Mouse (Mus musculus) kidney, postnatal 36 days (tissue): ENCODE data around the gene Gramd1a.

Experiments used
- DNase-seq, 2 experiments: peaks; one replicate each; pipeline ENCODE4 v3.0.0; 2021 to 2022; ENCODE audit warnings: mixed read lengths in 2 of 2

Gramd1a gene

DNA sequence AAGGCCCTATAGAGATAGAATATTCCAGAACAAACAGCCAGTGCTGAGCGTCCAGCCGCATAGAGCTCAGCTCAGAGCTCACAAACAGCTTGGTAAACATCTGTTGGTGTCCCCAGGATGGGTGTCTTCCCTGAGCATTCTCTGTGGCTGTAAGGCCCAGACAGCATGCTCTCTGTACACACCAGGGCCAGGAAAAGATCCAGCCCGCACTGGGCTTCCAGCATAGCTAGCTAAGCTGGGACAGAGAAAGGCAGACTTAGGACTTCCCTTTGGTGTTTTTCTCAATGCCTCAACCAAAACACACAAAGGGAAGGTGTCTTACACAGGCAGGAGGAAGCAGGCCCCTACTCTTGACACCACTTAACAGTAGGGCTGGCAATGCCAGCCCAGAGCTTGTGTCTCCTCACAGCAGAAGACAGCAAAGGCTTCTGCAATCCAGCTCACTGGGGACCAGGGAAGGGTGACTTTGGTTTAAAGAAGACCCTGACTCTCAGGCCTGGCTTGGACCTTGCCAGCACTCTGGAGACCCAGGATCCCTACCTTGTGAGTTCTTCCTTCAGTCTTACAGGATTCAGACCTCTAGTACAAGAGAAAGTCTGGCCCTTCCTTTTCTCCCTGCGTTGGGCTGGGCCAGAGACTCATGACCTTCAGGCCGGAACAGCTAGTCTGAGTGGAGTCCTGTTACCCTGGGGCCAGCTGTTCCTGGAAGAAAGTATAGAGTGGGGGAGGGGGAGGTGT lies at the start of gene Gramd1a:
TSS of gene Gramd1a (minus strand) at position 601 of the 738 bp plus-strand sequence.
- peak; percentile 56 to 74 for DNase-seq

DNA sequence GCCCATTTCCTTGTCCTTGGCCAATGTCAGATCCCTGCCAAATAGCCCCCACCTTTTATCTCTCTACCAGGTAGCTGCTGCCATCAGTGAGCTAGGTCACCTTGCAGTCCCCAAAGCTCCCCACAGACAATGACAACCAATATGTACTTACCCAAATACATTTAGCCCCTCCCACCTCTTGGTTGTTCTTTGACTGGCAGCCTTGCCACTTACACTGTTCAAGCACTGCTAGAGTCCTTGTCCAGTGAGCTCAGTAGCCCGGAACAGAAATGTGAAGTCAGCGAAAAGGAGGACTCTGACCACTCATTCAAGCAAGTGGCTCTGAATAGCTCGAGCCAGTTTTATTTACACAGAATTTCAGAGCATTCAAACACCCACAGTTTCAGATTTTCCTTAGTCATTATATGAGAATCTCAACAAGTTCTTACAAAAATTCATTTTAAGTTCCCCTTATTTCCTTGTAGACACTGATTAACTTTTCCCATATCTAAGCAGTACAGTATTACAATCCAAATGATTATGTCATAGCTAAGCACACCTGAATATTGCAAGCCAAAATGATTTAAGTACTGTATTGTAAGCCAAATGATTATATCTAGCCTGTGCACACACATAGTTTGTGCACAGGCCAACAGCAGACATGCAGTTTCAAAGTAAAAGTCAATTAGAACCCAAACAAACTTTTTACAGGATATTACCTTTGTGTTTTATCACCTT lies 40.1 kb upstream of the Gramd1a start:
- DNase-seq: peak; percentile 63 to 83

DNA sequence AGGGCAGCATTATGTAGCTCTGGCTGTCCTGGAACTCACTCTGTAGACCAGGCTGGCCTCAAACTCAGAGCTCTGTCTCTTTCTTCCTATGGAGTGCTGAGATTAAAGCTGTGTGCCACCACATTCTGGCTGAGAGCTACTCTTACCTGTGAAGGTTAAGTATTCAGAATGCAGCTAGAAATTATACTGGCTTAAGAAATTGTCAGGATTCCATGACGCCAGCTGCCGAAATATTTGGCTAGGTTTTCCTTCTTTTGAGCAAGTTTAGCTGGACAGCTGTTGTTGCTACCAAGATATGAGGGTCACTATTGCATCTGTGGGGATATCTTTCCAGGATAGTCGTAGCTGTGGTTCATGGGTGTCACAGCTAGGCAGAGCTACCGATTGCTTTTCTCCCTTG lies 29.0 kb upstream of the Gramd1a start:
- no peak for DNase-seq

DNA sequence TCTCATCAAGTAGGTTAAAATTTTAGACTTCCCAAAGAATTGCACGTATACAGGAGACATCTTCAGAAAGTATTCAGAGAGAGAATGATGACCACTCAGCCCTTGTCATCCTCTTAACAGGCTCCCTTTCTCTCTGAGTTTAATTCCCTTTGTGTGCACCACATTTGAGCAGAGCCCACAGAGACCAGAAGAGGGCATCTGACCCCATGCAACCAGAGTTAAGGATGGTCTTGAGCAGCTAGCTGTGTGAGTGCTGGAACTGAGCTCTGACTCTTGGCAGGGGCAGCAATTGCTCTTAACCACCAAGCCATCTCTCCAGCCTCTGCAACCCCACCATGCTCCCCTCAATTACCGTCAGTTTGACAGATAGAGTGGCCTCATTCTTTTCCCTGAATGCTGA lies 27.2 kb upstream of the Gramd1a start:
- DNase-seq: peak; percentile 18 to 45

DNA sequence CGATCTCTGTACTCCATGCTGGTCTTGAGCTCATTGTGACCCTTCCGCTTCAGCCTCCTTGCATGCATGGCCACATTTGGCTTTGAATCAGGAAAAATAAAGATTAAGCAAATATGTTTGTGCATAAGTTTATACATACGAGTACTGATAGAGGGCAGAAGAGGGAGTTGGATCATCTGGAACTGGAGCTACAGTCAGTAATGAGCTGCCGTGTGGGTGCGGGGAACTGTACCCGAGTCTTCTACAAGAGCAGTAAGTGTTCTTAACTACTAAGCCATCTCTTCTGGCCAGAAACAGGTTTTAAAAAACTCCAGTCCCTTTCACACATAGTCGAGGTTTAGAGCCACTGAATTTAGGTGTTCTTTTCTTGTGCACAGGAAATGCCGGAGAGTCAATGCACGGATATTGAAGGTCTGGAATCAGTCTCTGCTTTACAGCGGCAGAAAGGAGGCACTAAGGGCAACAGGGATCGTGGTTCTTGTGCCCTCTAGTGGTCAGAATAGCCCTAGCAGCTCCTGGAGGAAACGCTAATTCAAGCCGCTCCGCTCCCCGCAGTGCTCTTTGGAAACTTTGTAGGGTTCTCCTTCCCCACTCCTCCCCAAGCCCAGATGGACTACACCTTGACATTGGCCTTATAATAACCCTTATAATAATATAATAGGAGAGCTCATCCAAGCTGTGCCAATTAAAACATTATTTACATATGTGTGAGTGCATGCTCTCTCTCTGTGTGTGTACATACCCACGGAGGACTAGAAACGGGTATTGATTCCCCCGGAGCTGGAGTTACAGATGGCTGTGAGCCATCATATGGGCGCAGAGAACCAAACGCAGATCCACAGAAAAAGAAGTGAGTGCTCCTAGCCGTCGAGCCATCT lies 21.4 kb upstream of the Gramd1a start:
- peak; percentile 66 to 87 for DNase-seq

DNA sequence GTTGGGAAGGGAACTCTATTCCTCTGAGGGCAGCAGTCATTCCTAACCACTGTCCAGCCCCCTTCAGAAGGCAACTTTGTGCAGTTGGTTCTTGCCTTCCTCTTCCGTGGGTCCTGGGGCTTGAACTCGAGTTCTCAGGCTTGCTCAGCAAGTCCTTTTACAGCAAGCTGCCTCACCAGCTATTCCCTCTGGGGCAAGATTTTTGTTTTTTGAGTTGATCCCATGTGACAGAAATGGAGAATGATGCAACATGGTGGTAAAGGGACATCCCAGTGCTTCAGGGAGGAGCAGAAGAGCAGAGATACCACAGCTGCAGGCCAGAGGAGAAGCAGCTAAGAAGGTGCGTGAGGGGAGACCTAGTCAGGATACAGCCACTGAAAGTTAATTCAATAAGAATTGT lies 19.4 kb upstream of the Gramd1a start:
- no peak for DNase-seq

DNA sequence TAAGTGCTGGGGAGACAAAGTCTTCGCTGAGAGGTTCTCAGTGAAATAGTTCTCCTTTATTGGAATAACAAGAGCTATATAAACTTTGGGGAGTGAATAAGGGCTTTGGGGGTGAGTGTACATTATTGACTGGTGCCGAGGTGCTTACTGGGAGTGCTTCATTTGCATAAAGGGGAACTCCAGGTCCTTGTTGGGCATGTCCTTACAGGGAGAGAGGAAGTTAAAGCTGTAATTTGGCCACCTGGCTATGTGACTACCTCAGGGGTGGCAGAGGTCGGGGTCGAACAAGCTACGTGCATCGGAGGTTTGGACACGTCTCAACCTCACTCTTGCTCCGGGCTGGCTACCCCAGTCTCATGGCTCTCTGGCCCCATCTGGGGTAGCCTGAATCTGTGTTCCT lies 18.8 kb upstream of the Gramd1a start:
- no peak for DNase-seq

DNA sequence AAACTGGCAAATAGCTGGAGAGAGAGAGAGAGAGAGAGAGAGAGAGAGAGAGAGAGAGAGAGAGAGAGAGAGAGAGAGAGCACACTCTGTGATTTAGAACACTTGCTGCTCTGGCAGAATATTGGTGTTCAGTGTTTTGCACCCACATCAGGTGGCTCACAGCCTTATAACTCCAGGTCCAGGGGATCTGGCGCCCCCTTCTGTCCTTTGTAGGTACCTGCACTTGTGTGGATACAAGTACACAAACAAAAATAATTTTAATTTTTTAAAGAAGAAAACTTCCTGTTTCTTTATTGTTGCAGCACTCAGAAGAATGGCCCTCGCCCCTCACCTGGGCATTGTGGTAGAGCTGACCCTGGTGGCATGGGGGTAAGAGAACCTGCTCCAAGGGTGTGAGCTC lies 16.5 kb upstream of the Gramd1a start:
- peak; percentile 46 to 75 for DNase-seq

DNA sequence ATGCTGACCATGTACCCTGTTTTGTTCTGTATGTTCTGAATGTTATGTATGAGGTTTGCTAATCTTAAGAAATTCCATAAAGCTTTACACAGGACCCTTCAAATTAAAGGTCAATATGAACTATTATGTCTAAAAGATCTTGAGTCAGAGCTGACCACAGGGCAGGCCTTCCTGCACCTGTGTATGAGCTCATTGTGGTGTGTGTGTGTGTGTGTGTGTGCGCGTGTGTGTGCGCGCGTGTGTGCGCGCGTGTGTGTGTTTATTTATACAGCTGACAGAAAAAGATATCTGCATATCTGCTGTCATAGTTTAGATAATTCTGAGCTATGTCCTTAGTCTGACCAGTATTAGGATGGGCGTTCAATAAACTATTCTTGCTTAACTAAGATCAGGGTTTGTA lies 14.8 kb upstream of the Gramd1a start:
- DNase-seq: no peak

DNA sequence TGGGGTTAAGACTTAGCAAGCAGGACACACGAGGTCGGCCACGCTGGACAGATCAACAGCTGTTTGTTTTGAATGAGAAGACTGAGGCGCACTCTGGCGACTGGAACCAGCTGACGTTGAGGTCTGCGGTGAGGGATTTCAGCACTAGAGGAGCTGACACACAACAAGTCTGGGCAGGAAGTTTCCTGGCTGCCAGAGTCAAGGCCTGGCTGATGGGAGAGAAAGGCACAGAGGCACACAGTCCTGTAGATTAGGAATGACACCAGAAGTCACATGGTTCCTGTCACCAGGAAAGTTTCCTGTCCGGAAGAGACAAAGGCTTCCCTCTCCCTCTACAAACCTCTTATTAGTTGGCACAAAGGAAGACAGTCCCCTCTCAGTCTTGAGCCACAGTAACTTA lies 12.7 kb upstream of the Gramd1a start:
- DNase-seq: peak; percentile 55 to 67

DNA sequence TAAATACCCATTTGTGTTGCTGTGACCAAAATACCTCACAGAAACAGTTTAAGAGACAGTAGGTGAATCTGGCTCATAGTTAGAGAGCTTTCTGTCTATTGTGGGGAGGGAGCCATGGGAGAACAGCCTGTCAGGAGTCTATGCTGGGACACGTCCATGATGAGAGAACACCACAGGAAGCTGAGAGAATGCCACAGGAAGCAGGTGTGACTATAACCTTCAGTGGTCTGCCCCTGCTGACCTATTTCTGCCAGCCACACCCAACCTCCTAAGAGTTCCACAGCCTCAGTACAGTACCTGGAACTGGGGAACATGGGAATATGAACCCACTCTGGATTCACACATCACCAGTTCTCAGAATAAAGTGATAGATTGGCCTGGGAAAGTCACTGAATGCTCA lies 9.1 kb upstream of the Gramd1a start:
- DNase-seq: no peak

DNA sequence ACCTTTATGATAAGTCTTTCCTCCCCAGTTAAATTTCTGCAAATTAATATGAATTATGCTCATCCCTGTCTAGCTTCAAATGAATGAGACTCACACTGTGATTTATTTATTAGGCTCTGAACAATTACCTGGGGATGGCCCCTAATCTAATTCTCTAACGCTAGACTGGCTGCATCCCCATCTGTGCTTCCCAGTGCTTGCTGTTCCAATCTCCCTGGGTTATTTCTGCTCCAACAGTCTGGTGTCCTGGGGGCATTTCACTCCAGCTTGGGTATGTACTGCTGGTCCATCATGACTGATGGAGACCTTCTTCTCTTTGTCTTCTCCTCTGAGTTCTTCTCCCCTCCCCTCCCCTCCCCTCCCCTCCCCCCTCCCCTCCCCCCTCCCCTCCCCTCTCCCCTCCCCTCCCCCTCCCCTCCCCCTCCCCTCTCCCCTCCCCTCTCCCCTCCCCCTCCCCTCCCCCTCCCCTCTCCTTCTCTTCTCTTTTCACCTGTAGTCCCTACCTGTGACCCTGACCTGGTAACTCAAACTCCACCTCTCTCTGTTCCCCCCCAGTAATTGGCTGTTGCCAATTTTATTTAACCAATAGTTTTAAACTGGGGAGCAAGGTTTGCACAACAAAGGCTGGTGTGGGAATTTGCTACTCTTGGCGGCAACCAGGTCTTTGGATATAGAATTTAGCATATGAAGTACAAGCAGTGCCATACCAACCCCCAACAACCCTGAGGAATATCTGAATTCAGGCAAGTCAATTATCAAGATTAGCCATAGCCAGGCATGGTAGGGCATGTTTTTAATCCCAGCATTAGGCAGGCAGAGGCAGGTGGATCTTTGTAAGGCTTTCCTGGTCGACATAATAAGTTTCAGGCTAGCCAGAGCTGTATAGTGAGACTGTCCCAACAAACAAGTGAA lies 8.2 kb upstream of the Gramd1a start:
- no peak for DNase-seq

DNA sequence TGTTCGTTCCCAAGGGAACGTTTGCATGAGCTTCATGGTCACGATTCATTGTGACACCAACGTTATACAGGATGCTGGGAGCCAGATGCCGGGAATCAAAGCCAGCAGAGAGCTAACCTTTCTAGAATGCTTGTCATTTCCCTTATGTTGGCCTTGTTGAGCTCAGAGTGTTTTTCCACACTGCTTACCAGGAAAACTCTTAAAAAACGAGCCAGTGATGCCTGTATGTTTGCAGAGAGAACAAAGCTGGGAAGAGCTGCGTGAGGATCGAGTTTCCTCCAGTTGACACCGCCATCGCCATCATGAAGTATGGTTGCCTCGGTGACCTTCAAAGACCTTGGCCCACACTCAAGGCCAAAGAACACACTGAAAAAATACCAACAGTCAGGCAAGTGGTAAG lies 6.6 kb upstream of the Gramd1a start:
- DNase-seq: peak; percentile 42 to 46

DNA sequence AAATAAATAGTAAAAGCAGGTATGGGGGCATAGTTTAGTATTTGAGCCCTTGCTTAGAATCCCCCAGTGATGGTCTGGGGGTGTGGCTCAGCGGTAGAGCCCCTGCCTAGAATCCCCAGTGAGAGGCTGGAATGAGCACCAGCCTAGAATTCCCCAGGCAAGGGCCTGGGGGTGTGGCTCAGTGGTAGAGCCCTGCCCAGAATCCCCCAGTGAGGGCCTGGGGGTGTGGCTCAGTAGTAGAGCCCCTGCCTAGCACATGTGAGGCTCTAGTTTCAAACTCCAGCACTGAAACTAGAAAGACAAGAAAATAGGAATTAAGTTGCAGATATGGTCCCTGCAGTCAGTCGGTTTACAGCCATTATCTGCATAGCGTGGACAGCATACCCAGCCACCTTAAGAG lies 6.1 kb upstream of the Gramd1a start:
- no peak for DNase-seq

DNA sequence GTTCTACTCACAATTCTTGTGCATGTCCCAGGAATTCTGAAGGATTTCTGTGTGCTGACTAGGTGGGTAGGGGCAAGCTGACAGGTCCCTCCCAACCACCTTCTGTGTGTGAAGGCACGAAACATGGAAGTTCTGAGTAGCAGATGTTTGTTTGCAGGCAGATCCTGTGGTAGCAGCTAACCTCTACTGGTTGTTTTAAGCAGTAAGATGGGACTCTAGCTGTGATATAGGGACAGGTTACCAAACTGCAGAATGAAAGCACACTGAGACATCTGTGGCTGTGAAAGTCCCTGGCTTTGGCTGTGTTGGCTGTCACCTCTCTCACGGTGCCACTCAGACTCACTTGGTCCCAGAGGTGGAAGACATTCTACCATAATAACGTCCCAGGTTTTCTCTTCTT lies 5.5 kb upstream of the Gramd1a start:
- DNase-seq: no peak

DNA sequence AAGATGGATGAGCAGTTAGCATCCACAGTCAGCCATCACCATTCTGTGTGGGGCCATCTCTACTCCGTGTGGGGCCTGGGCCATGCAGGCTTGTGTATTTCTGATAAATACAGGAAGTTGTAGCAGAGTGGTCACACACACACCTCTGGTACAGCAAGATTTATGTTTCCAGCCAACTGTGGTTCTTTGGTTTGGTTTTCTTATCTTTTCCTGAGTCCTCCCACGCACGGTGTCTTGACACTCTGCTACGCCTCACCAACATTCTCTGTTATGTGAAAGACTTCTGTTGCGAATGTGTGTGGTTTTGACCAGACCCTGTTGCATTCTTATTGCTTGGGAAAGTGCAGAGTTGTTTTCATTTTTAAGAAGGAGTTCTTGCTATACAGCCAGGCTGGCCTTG lies 5.1 kb upstream of the Gramd1a start:
- no peak for DNase-seq

DNA sequence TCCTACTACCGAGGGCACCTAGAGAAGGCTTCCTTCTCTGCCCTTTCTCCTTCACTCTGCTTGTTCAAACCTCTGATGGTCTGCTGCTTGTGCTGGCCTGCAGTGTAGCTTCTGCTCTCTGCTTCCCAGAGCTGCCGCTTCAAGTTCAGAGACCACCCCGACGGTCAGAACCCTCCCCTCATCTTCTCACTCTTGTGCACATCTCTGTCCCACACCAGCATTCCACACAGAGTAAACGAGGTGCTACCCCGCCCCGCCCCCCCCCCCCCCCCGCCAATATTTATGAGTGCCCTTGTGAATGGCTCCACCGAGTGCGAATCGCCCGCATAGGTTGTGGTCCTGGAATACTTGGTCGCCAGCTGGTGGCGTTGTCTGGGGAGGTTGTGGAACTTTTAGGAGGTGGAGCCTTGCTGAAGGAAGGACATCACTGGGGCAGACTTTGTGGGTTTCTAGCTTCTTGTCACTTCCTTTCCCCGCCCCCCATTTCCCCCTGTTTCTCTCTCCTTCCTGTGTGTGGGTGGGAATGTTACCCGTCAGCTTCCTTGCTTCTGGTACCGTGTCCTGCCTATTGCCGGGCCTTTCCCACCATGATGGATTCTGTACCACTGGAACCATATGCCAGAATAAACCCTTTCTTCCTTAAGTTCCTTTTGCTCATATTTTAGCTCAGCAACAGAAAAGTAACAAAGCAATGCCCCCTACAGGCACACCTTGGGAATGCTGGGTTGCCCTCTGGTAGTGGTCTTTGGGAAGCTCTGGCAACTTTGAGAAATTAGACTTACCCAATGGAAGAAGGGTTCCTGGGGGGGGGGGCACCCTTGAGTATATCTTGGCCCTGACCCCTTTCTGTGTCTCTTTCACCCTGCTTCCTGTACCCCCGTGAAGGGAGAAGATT lies 585 bp upstream of the Gramd1a start:
- peak; percentile 56 to 65 for DNase-seq

DNA sequence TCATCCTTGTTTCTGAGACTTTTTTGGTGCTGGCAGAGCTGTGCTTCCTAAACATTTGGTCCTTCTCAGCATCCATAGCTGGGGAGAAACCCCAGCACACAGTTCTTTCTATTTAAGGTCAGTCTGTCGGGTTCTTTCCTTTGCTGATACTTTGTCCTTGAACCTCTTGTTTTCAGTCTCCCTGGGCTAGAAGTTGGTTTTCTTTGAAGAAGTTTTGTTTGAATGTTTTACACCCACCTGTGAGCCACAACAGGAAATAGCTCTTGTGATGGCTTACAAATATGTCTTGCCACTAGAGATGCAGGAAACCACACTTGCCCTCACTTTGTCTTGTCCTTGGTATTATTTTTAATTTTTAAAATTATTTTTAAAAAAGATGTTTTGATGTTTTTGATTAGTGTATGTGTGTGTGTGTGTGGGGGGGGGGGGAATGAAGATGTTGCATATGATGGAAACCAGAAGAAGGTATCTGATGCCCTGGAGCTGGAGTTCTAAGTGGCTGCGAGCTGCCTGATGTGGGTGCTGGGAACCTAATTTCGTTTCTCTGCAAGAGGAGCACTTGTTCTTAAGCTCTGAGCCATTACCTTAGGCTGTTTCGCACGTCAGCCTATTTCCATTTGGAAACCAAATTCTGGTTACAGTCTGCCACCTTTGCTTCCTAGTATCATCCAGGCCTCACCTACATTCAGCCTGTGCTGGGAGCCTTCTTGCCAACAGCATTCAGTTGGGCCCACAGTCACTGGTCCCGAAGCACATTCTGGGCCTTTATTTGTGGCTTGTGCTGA lies 2.0 kb downstream of the Gramd1a start:
- no peak for DNase-seq

DNA sequence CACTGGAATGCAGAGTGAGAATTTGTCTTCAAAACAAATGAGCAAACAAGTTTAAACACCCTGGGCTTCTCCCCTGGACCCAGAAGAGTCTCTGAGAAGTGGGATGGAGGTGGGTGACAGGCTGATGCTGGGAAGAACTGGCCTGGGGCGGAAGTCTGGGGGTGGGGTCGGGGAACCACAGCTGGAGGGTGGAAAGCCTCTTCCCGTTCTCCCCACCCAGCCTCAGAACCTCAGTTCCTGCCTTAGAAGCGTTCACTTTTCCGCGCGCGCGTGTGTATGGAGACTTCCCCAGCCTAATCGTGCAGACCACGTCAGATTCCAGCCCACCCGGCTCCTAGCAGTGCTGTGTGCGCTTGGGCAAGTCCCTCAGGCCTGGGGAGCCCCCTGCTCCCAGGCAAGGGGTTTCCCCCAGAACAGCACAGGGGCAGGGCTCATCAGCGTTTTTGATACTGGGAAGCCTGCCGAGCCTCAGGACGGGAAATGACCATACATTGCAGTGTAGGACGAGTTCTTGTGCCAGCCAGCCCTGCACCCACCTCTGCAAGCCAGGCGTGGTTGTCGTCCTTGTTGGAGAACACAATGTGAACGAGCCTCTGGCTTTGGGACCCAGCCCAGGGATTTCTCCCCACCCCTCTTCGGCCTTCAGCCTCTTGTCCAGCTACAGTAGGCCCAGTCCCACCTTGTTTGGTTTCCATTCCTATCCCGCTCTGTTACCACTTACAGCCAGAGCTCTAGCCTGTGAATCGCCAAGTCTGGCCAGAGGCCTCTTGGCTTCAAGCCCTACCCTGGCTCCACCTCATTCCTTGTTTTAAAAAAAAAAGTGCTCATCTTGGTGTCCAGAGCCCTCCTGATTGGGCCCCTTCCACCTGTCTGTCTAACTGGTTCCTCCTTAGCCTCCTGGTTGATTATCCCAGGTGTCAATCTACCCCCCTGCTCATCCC lies 4.1 kb downstream of the Gramd1a start:
- DNase-seq: peak; percentile 60 to 78
